Mouse (Mus musculus) right cerebral cortex, adult 2 months (tissue): Measurements from ENCODE around the gene Galk2.

Experiments used
- DNase-seq, 2 experiments: peaks; one replicate each; pipeline ENCODE4 v3.0.0; 2021 to 2022; ENCODE audit warnings: low spot score in 2 of 2

Gene Galk2

DNA sequence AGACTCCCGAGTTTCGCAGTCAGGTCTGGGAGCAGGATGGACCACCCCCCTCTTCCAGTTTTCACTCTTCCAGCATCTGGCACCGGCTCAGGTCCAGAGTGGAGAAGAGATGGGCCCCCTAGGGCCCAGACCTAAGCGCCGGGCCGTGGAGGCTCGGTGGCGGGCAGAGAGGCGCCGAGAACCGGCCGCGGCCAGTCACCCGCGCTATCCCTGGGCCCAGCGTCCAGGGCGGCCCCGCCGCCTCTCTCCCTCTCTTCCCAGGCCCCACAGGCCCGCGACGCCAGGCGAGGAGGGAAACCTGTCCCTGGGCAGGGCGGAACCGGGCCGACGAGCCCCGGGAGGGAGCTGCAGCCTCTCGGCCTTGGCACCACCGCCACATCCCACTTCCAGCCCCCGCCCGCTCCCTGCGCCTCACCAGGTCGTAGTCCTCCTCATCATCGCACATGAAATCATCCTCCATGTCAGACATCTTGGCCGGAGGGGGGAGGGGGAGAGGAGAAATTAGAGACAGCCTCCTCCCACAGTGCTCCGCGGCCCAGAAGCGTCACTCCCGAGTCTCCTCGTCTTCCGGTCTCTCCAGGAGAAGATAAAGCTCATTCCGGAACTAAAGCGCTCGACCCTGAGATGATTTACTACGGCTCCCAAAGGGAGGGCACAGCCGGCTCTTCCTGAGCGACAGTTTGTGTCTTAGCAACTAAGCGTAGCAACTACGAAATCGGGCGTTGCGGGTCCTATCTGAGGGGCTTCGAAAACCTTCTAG is at the start of gene Galk2, which contains the start of gene Cops2:
Gene Galk2 (plus strand): TSS at position 589 of the 760 bp plus-strand sequence.
Gene Cops2 (minus strand): TSS at position 619 of the 760 bp plus-strand sequence.
- DNase-seq = peak; percentile 96 to 97

- peak; percentile 58 to 62 for DNase-seq
Observed at GRCm38 (mm10) chr2:125809551-125809950, 49.4 kb upstream of the Galk2 start.

GRCm38 (mm10) chr2:125811332-125811731 is 47.6 kb upstream of the Galk2 start:
- DNase-seq = no peak

DNA sequence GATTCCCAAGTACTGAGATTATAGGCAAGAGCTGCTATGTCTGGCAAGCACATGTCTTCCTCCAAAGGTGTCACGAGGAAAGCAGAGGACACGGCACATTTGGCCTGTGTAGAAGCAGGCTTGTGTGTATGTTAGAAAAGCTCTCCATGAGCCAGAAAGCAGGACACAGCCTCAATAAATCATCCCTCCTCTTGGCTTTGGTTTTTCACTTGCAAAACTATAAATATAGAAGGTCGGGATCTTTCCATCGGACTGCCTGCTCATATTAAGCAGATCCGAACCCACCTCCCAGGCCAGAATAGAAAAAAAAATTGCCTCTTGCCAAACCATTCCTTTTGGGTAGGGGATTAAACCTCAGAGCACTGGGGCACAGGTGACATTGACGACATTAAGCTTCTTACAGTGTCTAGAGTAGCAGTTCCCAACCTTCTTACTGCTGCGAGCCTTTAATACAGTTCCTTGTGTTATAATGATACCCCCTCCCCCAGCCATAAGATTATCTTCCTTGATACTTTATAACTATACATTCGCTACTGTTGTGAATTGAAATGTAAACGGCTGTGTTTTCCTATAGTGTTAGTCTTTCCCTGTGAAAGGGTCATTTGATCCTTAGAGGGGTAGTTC is 44.8 kb upstream of the Galk2 start:
- DNase-seq = no peak

GRCm38 (mm10) chr2:125820397-125820796 is 38.5 kb upstream of the Galk2 start:
- no peak for DNase-seq

DNA sequence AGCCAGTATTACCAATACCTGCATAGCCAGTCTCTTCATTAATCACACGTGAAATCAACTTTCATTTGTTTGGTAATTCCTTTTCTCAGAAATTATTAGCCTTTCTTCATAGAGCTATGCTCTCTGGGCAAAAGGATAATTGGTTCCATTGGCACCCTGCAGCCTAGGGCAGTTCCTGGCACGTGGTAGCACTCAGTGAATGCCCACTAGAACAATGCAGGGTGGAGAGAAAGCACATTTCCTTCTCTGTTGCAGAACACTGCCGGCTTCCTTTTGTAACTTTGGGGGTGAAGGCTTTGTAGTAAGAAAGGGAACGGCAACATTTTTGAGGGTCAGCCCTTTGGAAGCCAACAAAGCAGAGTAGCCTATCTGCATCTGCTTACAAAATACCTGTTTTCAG is 32.7 kb upstream of the Galk2 start:
- no peak for DNase-seq

- no peak for DNase-seq
Observed at GRCm38 (mm10) chr2:125827898-125828297, 31.0 kb upstream of the Galk2 start.

DNA sequence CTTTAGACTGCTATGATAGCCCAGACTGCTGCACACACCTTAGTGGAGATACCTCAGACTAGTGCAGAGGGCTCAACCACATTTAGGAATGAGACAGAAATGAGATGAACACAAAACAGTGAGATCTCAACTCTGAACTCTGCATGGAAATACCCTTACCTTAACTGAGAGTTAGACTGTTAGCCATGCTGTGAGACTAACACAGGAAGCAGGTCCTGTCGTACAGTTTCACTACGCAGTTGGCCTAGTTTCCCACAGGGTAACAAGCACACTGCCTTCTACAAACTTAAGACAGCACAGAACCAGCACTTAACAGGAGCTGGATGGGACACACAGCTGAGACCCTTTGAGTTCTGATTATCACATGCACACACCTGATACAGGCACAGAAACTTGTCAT is 29.0 kb upstream of the Galk2 start:
- no peak for DNase-seq

GRCm38 (mm10) chr2:125838091-125838490 is 20.8 kb upstream of the Galk2 start:
- DNase-seq = no peak

DNA sequence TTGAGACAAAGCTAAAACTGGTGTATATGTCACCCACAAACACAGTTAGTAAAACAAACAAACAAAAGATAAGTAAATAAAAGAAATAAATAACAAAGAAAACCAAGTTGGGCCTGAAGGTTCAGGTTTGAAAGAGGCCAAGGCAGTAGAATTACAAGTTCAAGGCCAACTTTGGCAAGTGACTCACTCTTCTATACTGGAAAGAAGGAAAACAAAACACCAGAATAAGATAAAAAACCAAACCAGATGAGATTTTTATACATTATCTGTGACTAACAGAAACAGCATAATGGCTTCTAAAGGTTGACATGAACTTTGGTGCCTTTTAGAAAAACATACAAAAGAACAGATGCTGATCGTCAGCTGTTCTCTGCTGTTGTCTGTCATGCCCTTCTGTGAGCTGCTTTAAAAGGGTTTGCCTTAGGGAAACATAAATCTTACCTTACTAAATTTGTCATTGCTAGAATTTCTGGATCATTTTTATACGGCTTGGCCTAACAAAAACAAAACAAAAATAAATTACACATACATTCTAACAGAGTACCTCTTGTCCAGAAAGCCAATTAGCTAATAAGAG is 20.1 kb upstream of the Galk2 start:
- no peak for DNase-seq

GRCm38 (mm10) chr2:125851237-125851636 is 7.7 kb upstream of the Galk2 start:
- DNase-seq = no peak

DNA sequence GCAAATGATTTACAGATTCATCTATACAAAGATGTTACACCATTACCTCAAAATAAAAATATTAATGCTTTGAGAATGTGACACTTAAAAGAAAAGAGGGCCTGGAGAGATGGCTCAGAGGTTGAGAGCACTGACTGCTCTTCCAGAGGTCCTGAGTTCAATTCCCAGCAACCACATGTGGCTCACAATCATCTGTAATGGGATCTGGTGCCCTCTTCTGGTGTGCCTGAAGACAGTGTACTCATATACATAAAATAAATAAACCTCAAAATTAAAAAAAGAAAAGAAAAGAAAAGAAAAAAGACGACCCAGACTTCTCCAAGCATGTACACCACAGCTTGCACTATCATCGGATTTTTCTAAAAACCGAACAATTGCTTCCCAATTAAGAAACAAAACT is 1.2 kb upstream of the Galk2 start:
- no peak for DNase-seq

DNA sequence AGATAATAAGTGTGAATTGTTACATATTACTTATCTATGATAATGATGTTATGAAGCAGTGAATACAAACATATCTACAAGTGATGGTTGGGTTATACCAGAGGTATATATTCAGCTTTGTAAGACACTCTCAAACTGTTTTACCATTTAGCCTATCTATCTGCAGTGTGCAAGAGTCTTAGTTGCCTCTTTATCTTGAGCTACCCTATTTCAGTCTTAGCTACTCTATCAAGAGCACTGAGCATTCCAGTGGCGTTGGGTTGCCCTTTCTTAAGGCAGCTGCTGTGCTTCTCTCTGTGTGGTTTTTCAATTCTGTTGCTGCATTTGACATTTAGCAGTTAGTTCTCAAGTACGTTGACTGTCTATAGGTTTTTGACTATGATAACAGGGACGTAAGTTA is 4.9 kb downstream of the Galk2 start:
- no peak for DNase-seq

DNA sequence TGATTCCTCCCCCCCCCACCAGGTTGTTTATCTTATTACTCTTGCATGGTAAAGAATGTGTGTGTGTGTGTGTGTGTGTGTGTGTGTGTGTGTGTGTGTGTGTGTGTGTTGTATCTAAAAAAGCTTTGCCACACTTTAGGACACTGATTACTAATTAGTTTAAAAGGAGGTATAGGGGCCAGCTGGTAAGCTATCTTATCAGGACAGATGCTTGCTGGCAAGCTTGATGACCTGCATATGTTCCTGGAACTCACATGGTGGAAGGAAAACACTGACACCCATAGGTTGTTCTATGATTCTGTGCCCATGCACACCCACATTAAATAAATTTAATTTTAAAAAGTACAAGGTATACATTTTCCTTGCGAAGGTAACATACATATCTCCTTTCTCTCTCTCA is 5.6 kb downstream of the Galk2 start:
- no peak for DNase-seq

DNA sequence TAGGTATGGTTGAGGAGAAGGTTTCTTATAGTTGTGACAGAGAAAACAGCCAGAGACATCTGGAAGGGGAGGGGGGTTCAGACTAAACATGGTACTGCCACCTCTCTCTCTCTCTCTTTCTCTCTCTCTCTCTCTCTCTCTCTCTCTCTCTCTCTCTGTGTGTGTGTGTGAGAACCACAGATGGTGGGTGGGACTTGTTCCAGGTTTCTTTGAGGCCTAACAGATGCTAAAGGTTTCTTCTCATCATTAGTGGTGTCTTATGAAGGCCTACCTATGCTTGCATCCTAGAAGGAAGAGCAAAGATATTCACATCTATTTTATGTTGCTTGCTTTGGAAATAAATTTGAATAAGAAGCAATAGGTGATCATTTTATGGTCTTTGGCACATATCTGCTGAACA is 6.7 kb downstream of the Galk2 start:
- no peak for DNase-seq

- DNase-seq = peak; percentile 44 to 65
Observed at GRCm38 (mm10) chr2:125866058-125866740, 7.3 kb downstream of the Galk2 start.

DNA sequence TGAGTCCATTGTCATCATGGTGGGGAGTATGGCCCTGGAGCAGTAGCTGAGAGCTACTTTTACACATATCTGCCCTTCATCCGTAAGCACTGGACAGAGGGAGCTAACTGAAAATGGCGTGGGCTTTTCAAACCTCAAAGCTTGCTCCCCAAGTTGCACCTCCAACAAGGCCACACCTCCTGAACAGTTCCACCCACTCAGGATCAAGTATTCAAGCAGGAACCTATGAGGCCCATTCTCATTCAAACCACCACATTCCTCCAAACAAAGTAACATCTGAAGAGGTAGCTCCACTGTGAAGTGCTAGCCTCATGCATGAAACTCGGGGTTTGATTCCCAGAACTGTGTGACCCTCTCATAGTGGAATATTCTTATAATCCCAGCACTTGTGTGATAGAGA is 9.4 kb downstream of the Galk2 start:
- DNase-seq = no peak

DNA sequence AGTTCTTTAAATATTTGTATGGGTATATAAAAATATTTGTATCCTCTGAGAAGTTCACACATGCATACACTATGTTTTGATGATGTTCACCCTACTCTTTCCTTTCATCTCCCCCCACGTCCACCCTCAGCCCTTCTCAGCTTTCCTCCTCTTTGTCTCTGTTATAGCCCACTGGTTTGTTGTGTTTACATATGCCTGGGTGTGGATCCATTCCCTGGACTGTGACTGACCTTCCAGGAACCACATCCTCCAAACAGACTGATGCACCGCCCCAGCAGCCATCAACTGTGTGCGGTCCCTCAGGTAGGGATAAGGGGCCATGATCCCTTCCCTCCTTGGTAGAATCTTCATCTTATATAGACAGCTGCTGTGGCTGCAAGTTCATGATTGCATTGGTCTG is 11.2 kb downstream of the Galk2 start:
- DNase-seq = no peak

GRCm38 (mm10) chr2:125885891-125886576 is 27.1 kb downstream of the Galk2 start:
- no peak for DNase-seq

DNA sequence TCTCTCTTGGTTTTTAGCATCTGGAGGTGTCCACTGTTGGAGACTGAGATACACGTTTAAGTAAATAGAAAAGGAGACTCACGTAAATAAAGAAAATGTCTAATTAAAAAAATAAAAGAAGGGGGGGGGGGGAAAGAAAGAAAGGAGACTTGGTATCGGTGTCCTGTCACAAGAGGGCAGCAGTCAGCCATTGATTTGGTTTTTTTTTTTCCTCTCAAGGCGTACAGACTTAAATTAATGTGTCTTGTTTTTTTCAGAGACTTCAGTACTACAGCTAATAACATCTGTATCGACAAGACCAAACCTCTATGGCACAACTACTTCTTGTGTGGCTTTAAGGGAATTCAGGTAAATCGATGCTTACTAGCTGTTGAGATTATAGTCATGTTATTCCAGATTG is 34.2 kb downstream of the Galk2 start:
- DNase-seq = peak; percentile 14 to 55

- peak; percentile 6 to 19 for DNase-seq
Observed at GRCm38 (mm10) chr2:125895099-125895498, 36.2 kb downstream of the Galk2 start.

DNA sequence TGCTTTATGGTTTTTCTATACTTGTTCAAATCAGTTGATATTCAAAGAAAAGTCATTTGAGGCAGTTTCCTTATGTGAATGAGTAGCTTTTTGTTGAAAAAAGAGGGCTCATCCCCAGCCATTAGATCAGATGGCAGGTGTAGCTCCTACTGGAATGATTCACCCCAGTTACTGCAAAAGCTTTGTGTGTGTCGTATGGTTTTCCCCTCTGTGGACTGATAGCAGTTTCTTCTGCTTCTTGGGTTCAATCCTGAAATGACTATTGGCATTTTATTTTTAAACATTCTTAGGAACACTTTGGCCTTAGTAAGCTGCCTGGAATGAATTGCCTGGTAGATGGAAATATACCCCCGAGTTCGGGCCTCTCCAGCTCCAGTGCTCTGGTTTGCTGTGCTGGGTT is 37.4 kb downstream of the Galk2 start:
- no peak for DNase-seq
